7 mouse cellular contexts compared by ENCODE assay signal in genomic region chr3:121777943-121778342, GRCm38 (mm10). TPM values are rescaled to one million over a fixed set of nuclear protein-coding genes. Genes with fewer than 3 reads are reported as not detected.
DNase-seq lines count a peak whose midpoint lies in the region; ATAC-seq and TF ChIP-seq lines count a peak whose summit lies in the region.

No protein-coding gene starts in this region.

- ATAC-seq in granulocyte monocyte progenitor cell, adult 5-6 weeks (replicated peaks; ENCODE audit: poor library complexity, severe bottlenecking): peak; percentile 81

- dilution Hi-C loops in CH12.LX (cut with MboI; ENCODE audit: extremely low pct_ligation_motif_present, extremely low pct_unique_long_range_greater_than_20kb, low sequenced_read_pairs): no loop called here

- no peak overlapping the region for H3K27ac ChIP-seq in CH12.LX (ENCODE audit: insufficient read depth, low read depth)
- peak overlapping the region; percentile 23; the same call in 1 of the 2 replicates for H3K27ac ChIP-seq in layer of hippocampus, adult 2 months

- H3K9ac ChIP-seq in CH12.LX (ENCODE audit: insufficient read depth, low read depth): no peak overlapping the region

- peak; percentile 73 for DNase-seq in CH12.LX (ENCODE audit: extremely low read depth)
- peak; percentile 23 for DNase-seq in T-cell, adult 2 months (ENCODE audit: low spot score)
- peak; percentile 77 for DNase-seq in embryo, embryonic 10 days (ENCODE audit: low spot score)
- DNase-seq in layer of hippocampus, adult 2 months (ENCODE audit: low spot score in 2 of 2): peak; percentile 51 to 70
- peak; percentile 43 for DNase-seq in lung, adult 2 months
- peak; percentile 61 for DNase-seq in retina, embryonic 14.5 days (ENCODE audit: low spot score)

- whole genome bisulfite sequencing in lung, adult 2 months: 50% methylated on average over 7 of the region's 7 CpGs

- TF ChIP-seq POLR2A in CH12.LX (IDR thresholded peaks at IDR 0.05; ENCODE audit: low read depth, low read length): no peak
- TF ChIP-seq POLR2A in lung, adult 2 months (IDR thresholded peaks at IDR 0.05; ENCODE audit: borderline replicate concordance, extremely low read depth, low read depth, low read length): no peak

- TF ChIP-seq EP300 in CH12.LX (IDR thresholded peaks at IDR 0.05; ENCODE audit: low read length): no peak

- H3K27me3 ChIP-seq in CH12.LX (replicated peaks): no peaks in the 10 kb centered on the region

- TF ChIP-seq RAD21 in CH12.LX (IDR thresholded peaks at IDR 0.05; ENCODE audit: low read depth, low read length): peak; percentile 72

- no peak overlapping the region for H3K4me3 ChIP-seq in CH12.LX (replicated peaks in 1 of 3; ENCODE audit: low read depth in 2 of 3, low read length in 2 of 3, poor library complexity in 1 of 3)
- no peak overlapping the region for H3K4me3 ChIP-seq in layer of hippocampus, adult 2 months
- no peak overlapping the region for H3K4me3 ChIP-seq in lung, adult 2 months (replicated peaks; ENCODE audit: extremely low read depth, low read depth, low read length)

- peak; percentile 55 to 81 for TF ChIP-seq CTCF in CH12.LX (conservative IDR thresholded peaks at IDR 0.05 in 1 of 2, IDR thresholded peaks at IDR 0.05 in 1 of 2; ENCODE audit: low read depth in 2 of 2, low read length in 2 of 2)
- TF ChIP-seq CTCF in layer of hippocampus, adult 2 months (conservative IDR thresholded peaks at IDR 0.05): peak; percentile 90
- TF ChIP-seq CTCF in lung, adult 2 months (IDR thresholded peaks at IDR 0.05; ENCODE audit: insufficient read depth, low read length): peak; percentile 83

- H3K4me2 ChIP-seq in CH12.LX (ENCODE audit: insufficient read depth, low read depth, poor library complexity, severe bottlenecking): no peak overlapping the region

- peaks cover 45 to 72% of the 10 kb centered on the region in 2 experiments for H3K36me3 ChIP-seq in CH12.LX (replicated peaks in 1 of 2; ENCODE audit: control insufficient read depth in 1 of 2, insufficient read depth in 1 of 2, low read length in 1 of 2)

- in situ Hi-C loops in CH12.LX (cut with MboI; ENCODE audit: low pct_ligation_motif_present, low pct_unique_long_range_greater_than_20kb, low sequenced_read_pairs): no loop called here

- peaks cover 0 to 4% of the 10 kb centered on the region in 2 experiments; a peak in 1 of 4 replicates for H3K4me1 ChIP-seq in CH12.LX (ENCODE audit: control insufficient read depth in 1 of 2, insufficient read depth in 2 of 2)
- no peaks in the 10 kb centered on the region for H3K4me1 ChIP-seq in lung, adult 2 months (ENCODE audit: control insufficient read depth, insufficient read depth, low read length)

- H3K9me3 ChIP-seq in CH12.LX (replicated peaks; ENCODE audit: low read length): no peaks in the 10 kb centered on the region

- no peaks in the 10 kb centered on the region; the same call in 1 of the 2 replicates for H3K79me2 ChIP-seq in CH12.LX (replicated peaks; ENCODE audit: control insufficient read depth, extremely low read depth, insufficient read depth, poor library complexity, severe bottlenecking)

TF ChIP-seq in CH12.LX, 34 proteins besides CTCF, POLR2A, EP300 and RAD21:
- no peak for TF ChIP-seq KAT2A (IDR thresholded peaks at IDR 0.05; ENCODE audit: insufficient replicate concordance, low read length)
- peak; percentile 76 for TF ChIP-seq SMC3 (IDR thresholded peaks at IDR 0.05; ENCODE audit: low read depth, low read length)
- no peak for TF ChIP-seq USF2 (conservative IDR thresholded peaks at IDR 0.05; ENCODE audit: low read depth, low read length)
- TF ChIP-seq IRF4 (IDR thresholded peaks at IDR 0.05; ENCODE audit: low read depth, low read length): no peak
- TF ChIP-seq MAX (IDR thresholded peaks at IDR 0.05; ENCODE audit: low read length): peak; percentile 10; the same call in 1 of the 2 replicates
- no peak for TF ChIP-seq ZKSCAN1 (IDR thresholded peaks at IDR 0.05; ENCODE audit: borderline replicate concordance, low read depth, low read length)
- TF ChIP-seq POLR2AphosphoS2 (IDR thresholded peaks at IDR 0.05; ENCODE audit: low read depth, low read length): no peak
- no peak for TF ChIP-seq MAFK (IDR thresholded peaks at IDR 0.05; ENCODE audit: insufficient replicate concordance, low read length)

RNA-seq across cellular contexts. Expression of gene Abcd3, which starts 37.2 kb away (rescaled TPM):
- total RNA-seq in CH12.LX (2012; rRNA removed): 52.3 and 65.9 TPM in 2 replicates
- 53.5 and 56.5 TPM in 2 replicates for total RNA-seq in CH12.LX (2014; rRNA removed)
- polyA plus RNA-seq in CH12.LX (2012; ENCODE audit: insufficient read length, low read depth): 53.8 and 54.1 TPM in 2 replicates
- 30.1 and 30.9 TPM in 2 replicates for total RNA-seq in granulocyte monocyte progenitor cell, adult 5-6 weeks (2014; fragmentation: Nextera tagmentation)
- 31.8 and 38.6 TPM in 2 replicates for total RNA-seq in granulocyte monocyte progenitor cell, adult 5-6 weeks (2017)
- total RNA-seq in layer of hippocampus, adult 2 months (2021): 10 to 100 TPM; 55.7 to 55.8 TPM
- polyA plus RNA-seq in lung, adult 2 months (2012; rRNA removed): 8.3 and 18.2 TPM in 2 replicates

RNA-seq across cellular contexts. Expression of gene F3, which starts 54.6 kb away (rescaled TPM):
- total RNA-seq in CH12.LX (2012; rRNA removed): 0.34 and 0.55 TPM in 2 replicates
- total RNA-seq in CH12.LX (2014; rRNA removed): 0.46 and 0.86 TPM in 2 replicates
- 0.73 and 0.86 TPM in 2 replicates for polyA plus RNA-seq in CH12.LX (2012; ENCODE audit: insufficient read length, low read depth)
- 1.1 and 7.2 TPM in 2 replicates for total RNA-seq in granulocyte monocyte progenitor cell, adult 5-6 weeks (2014; fragmentation: Nextera tagmentation)
- total RNA-seq in granulocyte monocyte progenitor cell, adult 5-6 weeks (2017): 0.26 and 2.3 TPM in 2 replicates
- 10 to 100 TPM; 52.6 to 68.0 TPM for total RNA-seq in layer of hippocampus, adult 2 months (2021)
- polyA plus RNA-seq in lung, adult 2 months (2012; rRNA removed): 35.4 and 42.7 TPM in 2 replicates

Comparison
In these comparisons a context has a peak if more than half of its experiments do, and no peak if none do; other contexts are left out.
1. DNase-seq: peak in every context shown above with its lines; median percentile 77 in embryo, embryonic 10 days; 73 in CH12.LX; 61 in retina, embryonic 14.5 days; 60 in layer of hippocampus, adult 2 months; 43 in lung, adult 2 months; 23 in T-cell, adult 2 months.
2. RNA of gene F3, which starts 54.6 kb away (total RNA-seq): 52.6 to 68.0 TPM in layer of hippocampus, adult 2 months; 0.26 to 7.2 TPM in granulocyte monocyte progenitor cell, adult 5-6 weeks and 0.34 to 0.86 TPM in CH12.LX; every median in the first group is over 4 times any median in the second.
3. Peak in every context shown above with its lines, with median percentiles within 50 percentile points of each other: CTCF ChIP-seq.